Mouse (Mus musculus) ES-Bruce4 (cell line): ENCODE results near the gene Ccdc162.

Source experiments
- CTCF ChIP-seq: IDR thresholded peaks from one replicate; pipeline ENCODE4 v1.8.1; 2011; ENCODE audit warnings: low read depth, low read length
- POLR2A ChIP-seq: IDR thresholded peaks from one replicate; pipeline ENCODE4 v1.8.1; 2011; ENCODE audit warnings: low read length; ENCODE audit not compliant: insufficient read depth

DNA sequence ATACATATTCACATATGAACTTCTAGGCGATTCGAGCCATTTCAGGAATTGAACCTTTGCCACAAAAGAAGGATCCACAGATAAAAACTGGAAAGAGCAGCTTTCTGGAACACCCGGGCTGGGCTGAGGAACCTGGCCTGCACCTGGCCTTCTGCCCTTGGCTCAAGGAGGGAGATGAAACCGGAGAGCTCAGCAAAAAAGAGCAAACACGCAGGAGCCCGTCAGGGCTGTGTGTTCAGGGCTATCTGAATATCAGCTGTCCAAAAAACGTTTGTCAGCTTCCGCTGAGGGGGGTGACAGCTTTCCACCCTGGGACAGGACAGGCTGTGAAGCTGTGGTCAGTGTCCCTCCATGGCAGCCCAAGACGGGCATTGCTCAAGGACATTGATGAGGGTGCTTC, 117.4 kb downstream of the Ccdc162 start:
- TF ChIP-seq CTCF: no peak
- TF ChIP-seq POLR2A: no peak
